9 mouse cellular contexts compared by ENCODE assay signal in genomic region chr9:63124512-63124911, GRCm38 (mm10). TPM values are rescaled to one million over a fixed set of nuclear protein-coding genes. Genes with fewer than 3 reads are reported as not detected.
A peak's percentile ranks its signal among the peaks of the same experiment; 100 is the strongest.
DNase-seq lines count a peak whose midpoint lies in the region; ATAC-seq and TF ChIP-seq lines count a peak whose summit lies in the region.
"Had no signal": no experiment of that assay in that cellular context is flagged by ENCODE, and none has a peak within 500 bp of the region (broad histone marks: within the 10 kb centered on the region; RNA-seq: fewer than 3 reads in every experiment).

No protein-coding gene starts in this region.

- 0 out of 2 replicates have a peak overlapping the region, but pooled peaks have one; percentile 6 for H3K27ac ChIP-seq in brown adipose tissue, adult 24 weeks (replicated peaks; ENCODE audit: low read depth, low read length)
- H3K27ac ChIP-seq in liver, embryonic 14.5 days: no peak overlapping the region

- H3K4me2 ChIP-seq in liver, embryonic 14.5 days (ENCODE audit: low read depth): peak overlapping the region; percentile 69

- ATAC-seq in liver, embryonic 14.5 days (ENCODE audit: insufficient read depth): peak; percentile 43; the same call in 1 of the 2 replicates

- H3K27me3 ChIP-seq in liver, embryonic 14.5 days (ENCODE audit: control insufficient read depth, insufficient read depth, low read length): no peaks in the 10 kb centered on the region

- 8% methylated on average over 9 of the region's 9 CpGs for WGBS in liver, embryonic 14.5 days (ENCODE audit: insufficient replicate concordance)

- no peak for TF ChIP-seq CTCF in liver, embryonic 14.5 days (IDR thresholded peaks at IDR 0.05; ENCODE audit: low read depth)

- TF ChIP-seq EP300 in liver, embryonic 14.5 days (IDR thresholded peaks at IDR 0.05; ENCODE audit: low read depth): no peak

- H3K4me3 ChIP-seq in brown adipose tissue, adult 24 weeks (ENCODE audit: insufficient read depth, low read depth, low read length): peak overlapping the region; percentile 1; the same call in 1 of the 2 replicates
- H3K4me3 ChIP-seq in liver, embryonic 14.5 days (ENCODE audit: insufficient read depth in 1 of 2, low read depth in 2 of 2, low read length in 2 of 2): no peak overlapping the region

- H3K9me3 ChIP-seq in liver, embryonic 14.5 days (ENCODE audit: control insufficient read depth, low read length): no peaks in the 10 kb centered on the region

- H3K36me3 ChIP-seq in liver, embryonic 14.5 days (replicated peaks; ENCODE audit: control insufficient read depth, insufficient read depth, low read depth): no peaks in the 10 kb centered on the region

- intact Hi-C loops in left cerebral cortex, postnatal 10 days (cut with DNase I): loop anchor here (2.0 to 10.0 kb wide), 6 partner anchors 57 to 840 kb away; partner anchors contain the start of gene Spesp1

- DNase-seq in gastrocnemius, adult 18-20 months (ENCODE audit: low spot score): peak; percentile 40
- DNase-seq in gastrocnemius, adult 8-10 months (ENCODE audit: low spot score in 2 of 2): no peak
- peak; percentile 27 for DNase-seq in kidney, postnatal 14 days
- DNase-seq in kidney, adult 8-10 months: no peak
- no peak for DNase-seq in liver, embryonic 14.5 days (ENCODE audit: low read depth in 3 of 3, low spot score in 3 of 3)
- no peak for DNase-seq in urinary bladder, postnatal 36 days (ENCODE audit: low spot score in 2 of 2)
- DNase-seq in left cerebral cortex, postnatal 10 days (ENCODE audit: extremely low spot score in 1 of 2, low spot score in 2 of 2): no peak

- no peaks in the 10 kb centered on the region for H3K4me1 ChIP-seq in brown adipose tissue, adult 24 weeks (ENCODE audit: control insufficient read depth, insufficient read depth, insufficient read length, low read length)
- no peaks in the 10 kb centered on the region; a peak in 1 of 4 replicates for H3K4me1 ChIP-seq in liver, embryonic 14.5 days (replicated peaks; ENCODE audit: control insufficient read depth in 2 of 2, insufficient read depth in 2 of 2, low read length in 1 of 2)

- H3K9ac ChIP-seq in liver, embryonic 14.5 days (replicated peaks): no peak overlapping the region

RNA-seq across cellular contexts. Expression of gene Skor1, which starts 24.2 kb away (rescaled TPM):
- total RNA-seq in gastrocnemius, adult 18-20 months (2021): under 1 TPM; 0.05 to 0.11 TPM
- under 1 TPM in 3 of 4 experiments, not detected in 1; 0.07 to 0.13 (median 0.10) TPM for total RNA-seq in gastrocnemius, adult 8-10 months (2022)
- not detected in 2 replicates for polyA plus RNA-seq in brown adipose tissue, adult 24 weeks (2012; ENCODE audit: insufficient read depth, insufficient read length, missing spikeins)
- 0.01 and 0.02 TPM in 2 replicates for polyA plus RNA-seq in liver, embryonic 14.5 days (2012; rRNA removed)
- not detected in 2 replicates for polyA plus RNA-seq in liver, embryonic 14.5 days (2014; fragmentation: Nextera tagmentation; extraction: Ambion mirVana)
- total RNA-seq in left cerebral cortex, postnatal 10 days (2021): under 1 TPM; 0.18 to 0.39 TPM
- total RNA-seq: granulocyte monocyte progenitor cell, adult 5-6 weeks had no signal

Comparison
In these comparisons a context has a peak if more than half of its experiments do, and no peak if none do; other contexts are left out.
1. DNase-seq: peak in gastrocnemius, adult 18-20 months (single experiment) and kidney, postnatal 14 days (single experiment); none in gastrocnemius, adult 8-10 months (0 of 2), kidney, adult 8-10 months (0 of 2), liver, embryonic 14.5 days (0 of 3), urinary bladder, postnatal 36 days (0 of 2) and left cerebral cortex, postnatal 10 days (0 of 2).